Mouse (Mus musculus) gastrocnemius, adult 2 months (tissue): Measurements from ENCODE around the gene Cyp4f15. TPM values are rescaled to one million over a fixed set of nuclear protein-coding genes. Genes with fewer than 3 reads are reported as not detected.
"Not testable (repeated sequence)": the region's sequence is repeated elsewhere in the genome, so short reads cannot be mapped to it uniquely, and the experiment has no call there.

ENCODE experiments used
- DNase-seq: peaks from one replicate; pipeline ENCODE4 v3.0.0; 2022
- H3K27ac ChIP-seq: fragments of 200-600 bp; 2 replicates; pipeline ENCODE4 v1.8.1; 2022; ENCODE audit warnings: mild to moderate bottlenecking
- H3K4me3 ChIP-seq: fragments of 200-600 bp; 2 replicates; pipeline ENCODE4 v1.8.1; 2022; ENCODE audit warnings: mild to moderate bottlenecking, moderate library complexity
- CTCF ChIP-seq: fragments of 200-600 bp; IDR thresholded peaks from 2 replicates; pipeline ENCODE4 v1.8.1; 2022; ENCODE audit warnings: antibody characterized with exemption, mild to moderate bottlenecking, moderate library complexity
- intact Hi-C: fragments of 180-260 bp; cut with DNase I; formaldehyde crosslinking; loops from one replicate; pipeline ENCODE4 v1.15.1; 2025
- total RNA-seq, 2 experiments: library from RNA; stranded (reverse); gene quantifications; 2 replicates each; pipeline ENCODE4 v1.2.3; 2021

The Cyp4f15 gene
- total RNA-seq, 2 experiments from 2014 or later = not detected

DNA sequence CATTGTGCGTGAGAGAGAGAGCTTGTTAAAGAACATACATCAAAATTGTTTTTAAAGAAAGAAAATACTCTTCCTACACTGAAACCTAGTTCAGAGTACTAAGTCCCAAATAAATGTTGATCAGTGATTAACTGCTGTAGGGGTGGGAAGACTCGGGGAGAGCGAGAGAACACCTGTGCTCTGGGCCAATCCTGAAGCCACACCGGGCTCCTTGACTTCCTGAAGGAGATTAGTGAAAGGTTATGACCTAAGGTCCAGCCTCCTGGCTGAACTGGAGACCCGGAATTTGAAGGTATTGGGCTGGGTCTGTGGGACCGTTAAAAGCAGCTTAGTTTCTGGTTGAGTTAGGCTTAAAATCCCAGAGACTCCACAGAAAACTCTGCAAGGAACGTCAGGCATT is 37.3 kb downstream of the Cyp4f15 start:
- no peak overlapping the region for H3K27ac ChIP-seq
- TF ChIP-seq CTCF = no peak
- no peak for DNase-seq
- H3K4me3 ChIP-seq = no peak overlapping the region
- intact Hi-C loops = no loop called here

DNA sequence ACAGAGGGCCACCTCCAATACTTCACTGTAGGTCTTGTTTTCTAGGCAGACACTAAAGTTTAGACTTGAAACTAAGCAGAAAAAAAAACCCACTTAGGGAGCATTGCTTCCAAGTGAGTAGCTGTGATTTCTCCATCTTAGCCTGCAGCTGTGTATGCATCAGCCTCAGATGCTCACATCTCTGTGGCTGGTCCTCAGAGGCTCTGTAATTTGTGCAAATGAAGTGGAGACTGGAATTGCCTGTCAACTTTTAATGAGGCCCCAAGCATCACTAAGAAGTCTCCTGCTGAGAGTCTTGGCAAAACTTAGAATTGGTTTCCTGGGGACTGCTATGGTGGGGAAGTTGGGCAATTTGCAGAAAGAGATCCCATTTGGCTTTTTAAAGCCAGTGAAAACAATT is 40.9 kb downstream of the Cyp4f15 start:
- H3K4me3 ChIP-seq, intact Hi-C loops, H3K27ac ChIP-seq, DNase-seq: not testable (repeated sequence)

DNA sequence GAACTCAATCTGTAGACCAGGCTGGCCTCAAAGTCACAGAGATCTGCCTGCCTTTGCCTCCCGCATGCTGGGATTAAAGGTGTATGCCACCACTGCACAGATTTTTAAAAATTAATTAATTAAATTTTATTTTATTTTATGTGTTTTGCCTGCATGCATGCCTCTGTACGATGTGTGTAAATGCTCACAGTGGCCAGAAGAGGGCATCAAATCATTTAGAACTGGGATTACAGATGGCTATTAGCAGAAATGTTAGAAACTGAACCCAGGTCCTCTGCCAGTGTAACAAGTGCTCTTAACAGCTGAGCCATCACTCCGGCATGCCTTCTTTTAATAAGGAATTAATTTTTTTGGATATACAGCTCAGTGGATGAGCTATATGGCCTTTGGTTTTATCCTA is 43.6 kb downstream of the Cyp4f15 start:
- Histone ChIP-seq H3K4me3 (no peak overlapping the region), H3K27ac (no peak overlapping the region)
- intact Hi-C loops = no loop called here
- TF ChIP-seq CTCF = peak; percentile 46
- DNase-seq = no peak

DNA sequence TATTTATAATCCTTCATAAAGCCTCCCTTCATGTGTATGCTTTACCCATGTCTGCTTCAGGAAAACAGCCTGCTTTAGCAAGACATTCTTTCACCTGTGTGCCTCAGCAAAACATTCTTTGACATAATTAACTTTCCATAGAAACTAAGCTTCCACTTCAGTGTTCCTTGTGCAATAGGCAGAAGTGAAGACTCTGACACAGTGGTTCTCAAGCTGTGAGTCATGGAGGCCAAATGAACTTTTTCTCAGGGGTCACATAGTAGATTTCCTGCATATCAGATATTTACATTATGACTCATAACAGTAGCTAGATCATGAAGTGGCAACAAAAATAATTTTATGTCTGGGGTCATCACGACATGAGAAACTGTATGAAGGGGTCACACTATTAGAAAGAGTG is 53.0 kb downstream of the Cyp4f15 start:
- DNase-seq = no peak
- Histone ChIP-seq H3K27ac (no peak overlapping the region), H3K4me3 (no peak overlapping the region)
- intact Hi-C loops = no loop called here
- no peak for TF ChIP-seq CTCF

DNA sequence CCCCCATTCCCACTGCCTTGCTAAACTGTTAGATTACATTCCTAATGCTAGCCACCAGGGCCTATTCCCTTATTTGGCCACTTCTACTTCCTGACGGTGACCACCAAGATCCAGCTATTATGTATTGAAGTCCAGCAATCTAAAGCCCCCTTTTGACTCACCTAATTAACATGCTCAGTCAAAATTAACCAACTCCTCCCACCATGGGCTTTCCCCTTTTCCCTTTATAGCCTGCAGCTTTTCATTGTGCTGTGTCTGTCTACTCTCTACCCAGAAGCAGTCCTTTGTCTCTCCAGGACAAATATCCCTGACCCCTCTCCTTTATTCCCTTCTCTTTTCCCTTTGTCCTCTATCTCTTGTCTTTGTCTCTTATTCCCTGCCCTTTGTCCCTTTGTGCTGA is 55.6 kb downstream of the Cyp4f15 start:
- Histone ChIP-seq H3K4me3 (no peak overlapping the region), H3K27ac (no peak overlapping the region)
- DNase-seq = no peak
- intact Hi-C loops = no loop called here
- TF ChIP-seq CTCF = no peak

DNA sequence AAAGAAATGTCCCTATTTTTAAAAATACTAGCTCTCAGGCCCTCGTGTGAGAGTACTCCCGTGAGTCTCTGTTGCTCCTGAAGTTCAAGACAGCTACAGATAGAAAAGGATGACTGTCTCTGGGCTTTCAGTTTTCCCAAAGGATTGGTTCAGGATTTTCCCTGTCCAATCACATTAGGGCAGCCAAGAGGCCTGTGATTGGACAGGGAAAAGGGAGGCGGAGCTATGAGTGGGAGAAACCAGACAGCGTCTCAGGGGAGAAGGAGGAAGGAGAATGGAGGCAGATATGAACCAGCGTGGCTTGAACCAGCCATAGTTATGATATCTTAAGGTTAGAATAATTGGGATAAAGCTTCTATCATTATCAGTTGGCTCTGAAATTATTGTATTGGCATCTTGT is 65.2 kb downstream of the Cyp4f15 start:
- DNase-seq = no peak
- Histone ChIP-seq H3K4me3 (no peak overlapping the region), H3K27ac (no peak overlapping the region)
- TF ChIP-seq CTCF = no peak
- intact Hi-C loops = no loop called here

Other genes with a start within 250 kb of the Cyp4f15 start
- 1 to 10 TPM in 1 of 2 experiments, under 1 TPM in 1; 0.33 to 2.3 TPM for gene Cyp4f39, start 232.9 kb upstream of the Cyp4f15 start, total RNA-seq
- gene Cyp4f17, start 179.6 kb upstream of the Cyp4f15 start, total RNA-seq = 1 to 10 TPM; 1.5 to 2.2 TPM
- 1 to 10 TPM; 1.1 to 2.3 TPM for gene Cyp4f16, start 149.1 kb upstream of the Cyp4f15 start, total RNA-seq
- not detected for gene Cyp4f37, start 64.3 kb upstream of the Cyp4f15 start, total RNA-seq
- gene Cyp4f40, start 26.7 kb upstream of the Cyp4f15 start, total RNA-seq = not detected
- gene Zfp871, start 102.7 kb downstream of the Cyp4f15 start, total RNA-seq = 10 to 100 TPM; 25.0 to 25.9 TPM
- under 1 TPM; 0.26 to 0.28 TPM for gene Zfp811, start 124.3 kb downstream of the Cyp4f15 start, total RNA-seq
- gene Zfp799, start 144.6 kb downstream of the Cyp4f15 start, total RNA-seq = 1 to 10 TPM; 5.6 to 7.4 TPM
- 1 to 10 TPM; 6.7 to 8.5 TPM for gene Zfp870, start 206.0 kb downstream of the Cyp4f15 start, total RNA-seq
- gene Cyp4f14, start 231.7 kb downstream of the Cyp4f15 start, total RNA-seq = under 1 TPM in 1 of 2 experiments, not detected in 1; 0.17 TPM